Mouse (Mus musculus) hematopoietic stem cell, adult 5-6 weeks (primary cell): ENCODE measurements around the gene Lor. TPM values are rescaled to one million over a fixed set of nuclear protein-coding genes. Genes with fewer than 3 reads are reported as not detected.

Source experiments
- ATAC-seq, 2 experiments: fragments of 125-278 bp in 1 of 2; replicated peaks in 1 of 2; 2 replicates each; pipeline ENCODE4 v1.8.0; 2016 to 2017; ENCODE audit warnings: inconsistent platforms in 2 of 2, mild to moderate bottlenecking in 2 of 2, moderate number of reproducible peaks in 2 of 2, low read depth in 1 of 2, moderate TSS enrichment in 1 of 2; ENCODE audit not compliant: low FRiP score in 2 of 2, poor library complexity in 2 of 2, severe bottlenecking in 2 of 2, insufficient read depth in 1 of 2, low TSS enrichment in 1 of 2
- total RNA-seq: library from RNA; stranded (forward); fragments of 172-1452, 232-1000 nt; gene quantifications from 2 replicates; pipeline ENCODE4 v1.2.3, GENCODE M21; 2017

Lor gene
- total RNA-seq: not detected in 2 replicates

- no peak for ATAC-seq
Observed at GRCm38 (mm10) chr3:92083042-92083441, at the start of gene Lor. Gene Lor, minus strand, starts transcription at chr3:92083142.

DNA sequence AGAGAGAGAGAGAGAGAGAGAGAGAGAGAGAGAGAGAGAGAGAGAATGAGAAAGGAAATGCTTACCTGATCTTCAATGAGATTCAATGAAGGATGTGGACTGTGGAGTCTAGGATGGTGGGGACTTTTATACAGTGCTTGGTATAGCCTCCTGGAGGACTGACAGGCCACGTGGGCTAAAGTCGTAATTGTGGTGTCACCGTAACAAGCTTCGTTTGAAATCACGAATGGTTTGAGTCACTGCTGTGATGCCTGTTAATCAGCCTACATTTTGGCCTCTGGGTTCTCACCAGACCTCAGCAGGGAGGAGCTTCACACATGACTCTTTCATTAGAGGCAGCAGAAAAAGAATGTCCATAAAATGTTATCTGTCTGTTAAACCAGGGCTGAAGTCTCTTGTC, 40.9 kb upstream of the Lor start, which contains the start of gene Prr9:
Gene Prr9, minus strand, starts transcription at position 101 of the 400 bp plus-strand sequence.
- ATAC-seq: no peak

DNA sequence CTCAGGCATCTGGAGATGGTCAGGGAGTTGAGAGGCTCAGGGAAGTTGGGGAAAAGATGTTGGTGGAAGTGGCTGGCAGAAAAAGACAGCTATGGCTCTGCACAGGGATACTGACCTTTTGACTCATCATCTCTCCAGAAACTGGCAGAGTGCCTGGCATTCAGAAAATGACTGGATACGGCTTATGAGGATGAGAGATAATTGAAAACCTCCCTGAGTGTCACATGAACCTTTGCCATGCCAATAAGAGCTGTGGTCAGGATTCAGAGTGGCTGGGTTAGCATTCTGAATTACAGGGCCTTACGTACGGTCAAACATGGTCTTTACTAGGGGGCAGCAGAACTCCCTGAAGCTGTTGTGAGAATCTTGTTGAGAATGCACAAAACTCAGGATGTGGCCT, 38.0 kb upstream of the Lor start:
- no peak for ATAC-seq

DNA sequence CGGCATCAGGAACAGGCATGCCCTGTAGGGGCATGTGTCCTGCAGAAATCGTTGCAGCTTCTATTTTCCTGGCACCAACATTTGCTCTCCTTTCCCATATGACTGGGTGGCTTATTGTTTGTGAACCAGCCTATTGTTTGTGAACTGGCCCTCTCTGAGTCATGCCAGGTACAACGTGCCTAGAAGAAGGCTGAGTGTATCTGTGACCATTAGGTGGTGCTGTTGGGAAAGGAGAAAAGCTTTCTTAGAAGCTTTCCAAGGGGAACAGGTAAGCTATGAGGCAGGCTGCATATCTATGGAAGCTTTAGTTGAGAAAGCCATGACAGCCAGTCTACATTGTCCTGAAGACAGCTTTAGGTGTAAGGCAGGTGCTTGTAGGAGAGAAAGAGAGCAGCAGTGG, 35.0 kb upstream of the Lor start:
- ATAC-seq: 0 out of 4 replicates have a peak, but pooled peaks of 1 of the 2 experiments have one; percentile 45

- no peak for ATAC-seq
Observed at GRCm38 (mm10) chr3:92111526-92111925, 28.6 kb upstream of the Lor start.

GRCm38 (mm10) chr3:92110790-92111189, 27.8 kb upstream of the Lor start:
- no peak for ATAC-seq

GRCm38 (mm10) chr3:92106582-92106981, 23.6 kb upstream of the Lor start:
- ATAC-seq: peak; percentile 53 to 78; a peak in 3 of 4 replicates

DNA sequence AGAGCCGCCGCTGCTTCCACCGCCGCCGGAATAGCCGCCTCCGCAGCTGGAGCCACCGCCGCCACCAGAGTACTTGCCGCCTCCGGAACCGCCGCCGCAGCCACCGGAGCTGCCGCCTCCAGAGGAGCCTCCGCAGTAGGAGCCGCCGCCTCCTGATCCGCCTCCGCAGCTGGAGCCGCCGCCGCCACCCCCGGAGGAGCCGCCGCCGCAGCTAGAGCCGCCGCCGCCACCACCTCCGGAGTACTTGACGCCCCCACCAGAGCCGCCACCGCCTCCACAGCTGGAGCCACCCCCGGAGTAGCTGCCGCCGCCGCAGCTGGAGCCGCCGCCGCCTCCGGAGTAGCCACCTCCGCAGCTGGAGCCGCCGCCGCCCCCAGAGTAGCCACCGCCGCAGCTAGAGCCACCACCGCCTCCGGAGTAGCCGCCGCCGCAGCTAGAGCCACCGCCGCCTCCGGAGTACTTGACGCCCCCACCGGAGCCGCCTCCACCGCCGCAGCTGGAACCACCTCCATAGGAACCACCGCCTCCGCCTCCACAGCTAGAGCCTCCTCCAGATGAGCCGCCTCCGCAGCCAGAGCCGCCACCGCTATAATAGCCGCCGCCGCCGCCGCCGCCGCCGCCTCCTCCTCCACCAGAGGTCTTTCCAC, 1.5 kb downstream of the Lor start:
- ATAC-seq: peak; percentile 65 to 68

- ATAC-seq: peak; percentile 65 to 72
Observed at GRCm38 (mm10) chr3:92080462-92081284, 2.3 kb downstream of the Lor start.

GRCm38 (mm10) chr3:92050382-92051054, 32.4 kb downstream of the Lor start:
- ATAC-seq: peak; percentile 56 to 71; a peak in 2 of 4 replicates

- no peak for ATAC-seq
Observed at GRCm38 (mm10) chr3:92033892-92034291, 49.0 kb downstream of the Lor start.

GRCm38 (mm10) chr3:92033203-92033602, 49.7 kb downstream of the Lor start:
- no peak for ATAC-seq

Other genes with a start within 250 kb of the Lor start
- not detected in 2 replicates for gene Pglyrp3, start 68.6 kb downstream of the Lor start, total RNA-seq
- not detected in 2 replicates for gene Prr9, start 40.8 kb upstream of the Lor start, total RNA-seq
- gene Lelp1, start 59.6 kb upstream of the Lor start, total RNA-seq: not detected in 2 replicates
- not detected in 2 replicates for gene Sprr2a1, start 132.7 kb upstream of the Lor start, total RNA-seq
- 0.44 TPM in 1 of 2 replicates, not detected in the other for gene Sprr2a2, start 132.8 kb upstream of the Lor start, total RNA-seq
- gene Sprr2a3, start 202.3 kb upstream of the Lor start, total RNA-seq: not detected in 2 replicates
- gene Sprr2b, start 233.5 kb upstream of the Lor start, total RNA-seq: not detected in 2 replicates